Mouse (Mus musculus): ENCODE measurements at regions not wholly inside any gene's neighbourhood (a gene's known extent, or its start where the extent isn't known, plus 50 kb on each side); places are given as distances from the start of the nearest gene placed in this dataset.

GRCm38 (mm10) chr3:61456598-61456997 lies 90.8 kb upstream of the B430305J03Rik start:
- TF ChIP-seq POLR2A (IDR thresholded peaks at IDR 0.05; ENCODE audit: extremely low read depth, insufficient read depth, low read length) (no peak), CTCF (IDR thresholded peaks at IDR 0.05; ENCODE audit: low read depth, low read length) (no peak)
